Mouse (Mus musculus): ENCODE results near the gene Elf1.
"Not testable (repeated sequence)": the region's sequence is repeated elsewhere in the genome, so short reads cannot be mapped to it uniquely, and the experiment has no call there.

Elf1 gene

DNA sequence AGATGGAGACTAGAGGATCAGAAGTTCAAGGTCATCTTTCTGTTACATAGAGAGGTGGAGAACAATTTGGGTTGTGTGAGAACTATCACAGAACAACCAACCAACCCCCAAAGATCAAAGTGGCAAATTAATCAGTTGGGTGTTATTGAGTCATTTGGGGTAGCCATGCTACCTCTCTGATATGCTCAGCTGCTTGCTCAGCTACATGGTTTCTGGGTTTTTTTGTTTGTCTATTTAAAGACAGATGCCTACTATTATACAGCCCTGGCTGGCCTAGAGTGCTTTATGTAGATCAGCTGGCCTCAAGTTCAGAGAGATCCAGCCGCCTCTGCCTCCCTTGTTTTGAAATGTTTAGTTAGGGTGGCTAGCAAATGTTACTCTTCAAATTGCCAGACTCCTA lies 40.1 kb downstream of the Elf1 start:
- no peak for DNase-seq (ENCODE audit: low spot score in 2 of 2)

DNA sequence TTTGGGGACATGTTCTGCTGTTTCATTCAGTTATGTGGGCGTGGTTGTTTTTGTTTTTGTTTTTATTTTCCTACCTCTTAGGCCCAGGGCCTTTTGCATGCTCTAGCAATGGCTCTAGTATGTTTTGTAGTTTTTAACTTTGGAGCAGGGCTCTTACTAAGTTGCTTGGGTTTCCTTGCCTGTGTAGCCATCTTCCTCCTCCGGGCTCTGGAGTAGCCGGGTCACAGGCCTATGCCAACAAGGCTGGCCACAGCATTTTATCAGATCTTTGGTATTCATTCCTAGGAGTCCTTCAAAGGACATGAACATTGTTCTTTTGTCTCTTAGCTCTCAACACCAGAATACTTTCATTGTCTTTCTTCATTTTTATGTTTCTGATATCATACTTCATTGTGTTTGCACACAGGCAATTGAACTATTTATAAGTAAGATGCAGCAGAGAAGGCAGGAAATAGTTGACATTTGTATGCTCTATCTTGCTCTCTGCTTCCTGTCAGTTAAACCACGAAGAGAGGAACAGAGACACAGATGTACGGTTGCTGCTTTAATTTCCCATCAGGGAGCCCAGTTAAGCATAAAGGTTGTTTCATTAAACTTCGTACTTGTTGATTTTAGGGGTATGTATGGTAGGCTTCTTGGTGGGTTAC lies 40.6 kb downstream of the Elf1 start:
- no peak for DNase-seq (ENCODE audit: low spot score in 2 of 2)

DNA sequence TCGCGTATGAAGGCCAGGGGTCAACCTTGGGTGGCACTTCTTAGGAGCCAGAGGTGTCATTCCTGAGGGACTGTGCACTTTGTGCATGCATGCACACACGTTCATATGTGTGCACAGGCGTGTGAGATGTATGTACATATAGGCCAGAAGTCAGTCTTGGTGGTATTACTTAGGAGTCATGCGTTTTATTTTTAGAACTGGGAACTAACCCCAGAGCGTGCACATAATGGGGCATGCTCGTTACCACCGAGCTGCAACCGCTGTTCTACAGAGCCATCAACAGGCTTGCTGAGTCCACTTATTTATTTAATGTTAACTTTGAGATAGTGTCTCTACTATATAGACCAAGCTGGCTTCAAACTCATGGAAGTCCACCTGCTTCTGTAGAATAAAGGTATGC lies 41.4 kb downstream of the Elf1 start:
- no peak for DNase-seq (ENCODE audit: low spot score in 2 of 2)

DNA sequence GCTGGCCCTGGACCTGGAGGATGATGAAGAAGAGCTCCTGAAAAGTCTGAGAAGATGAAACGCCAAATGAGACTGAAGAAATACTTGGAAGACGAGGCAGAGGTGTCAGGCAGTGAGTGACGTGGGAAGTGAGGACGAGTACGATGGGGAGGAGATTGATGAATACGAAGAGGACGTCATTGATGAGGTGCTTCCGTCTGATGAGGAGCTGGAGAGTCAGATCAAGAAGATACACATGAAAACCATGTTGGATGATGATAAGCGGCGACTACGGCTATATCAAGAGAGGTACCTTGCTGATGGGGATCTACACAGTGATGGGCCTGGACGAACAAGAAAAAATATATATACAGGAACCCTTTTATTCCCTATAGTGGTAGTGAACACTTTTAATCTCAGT lies 45.1 kb downstream of the Elf1 start:
- not testable (repeated sequence) for DNase-seq (ENCODE audit: low spot score in 2 of 2)

DNA sequence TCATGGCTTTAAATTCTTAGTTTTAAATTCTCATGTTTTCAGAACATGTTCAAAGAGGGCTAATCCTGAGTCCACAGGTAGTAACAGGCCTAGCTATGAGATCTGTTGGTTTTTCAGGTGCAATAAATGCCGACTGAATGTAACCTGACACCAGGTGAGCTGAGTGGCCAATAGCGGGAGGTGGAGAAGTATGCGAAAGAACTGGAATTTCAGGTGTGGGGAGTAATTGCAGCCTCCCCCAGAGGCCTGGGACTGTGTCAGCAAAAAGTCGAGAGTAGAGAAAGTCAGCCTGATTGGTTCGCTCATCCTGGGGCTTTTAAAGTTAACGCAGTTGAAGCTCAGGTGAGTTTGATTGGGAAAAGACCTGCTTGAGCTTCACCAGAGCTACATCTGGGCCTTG lies 46.7 kb downstream of the Elf1 start:
- no peak for DNase-seq (ENCODE audit: low spot score in 2 of 2)

DNA sequence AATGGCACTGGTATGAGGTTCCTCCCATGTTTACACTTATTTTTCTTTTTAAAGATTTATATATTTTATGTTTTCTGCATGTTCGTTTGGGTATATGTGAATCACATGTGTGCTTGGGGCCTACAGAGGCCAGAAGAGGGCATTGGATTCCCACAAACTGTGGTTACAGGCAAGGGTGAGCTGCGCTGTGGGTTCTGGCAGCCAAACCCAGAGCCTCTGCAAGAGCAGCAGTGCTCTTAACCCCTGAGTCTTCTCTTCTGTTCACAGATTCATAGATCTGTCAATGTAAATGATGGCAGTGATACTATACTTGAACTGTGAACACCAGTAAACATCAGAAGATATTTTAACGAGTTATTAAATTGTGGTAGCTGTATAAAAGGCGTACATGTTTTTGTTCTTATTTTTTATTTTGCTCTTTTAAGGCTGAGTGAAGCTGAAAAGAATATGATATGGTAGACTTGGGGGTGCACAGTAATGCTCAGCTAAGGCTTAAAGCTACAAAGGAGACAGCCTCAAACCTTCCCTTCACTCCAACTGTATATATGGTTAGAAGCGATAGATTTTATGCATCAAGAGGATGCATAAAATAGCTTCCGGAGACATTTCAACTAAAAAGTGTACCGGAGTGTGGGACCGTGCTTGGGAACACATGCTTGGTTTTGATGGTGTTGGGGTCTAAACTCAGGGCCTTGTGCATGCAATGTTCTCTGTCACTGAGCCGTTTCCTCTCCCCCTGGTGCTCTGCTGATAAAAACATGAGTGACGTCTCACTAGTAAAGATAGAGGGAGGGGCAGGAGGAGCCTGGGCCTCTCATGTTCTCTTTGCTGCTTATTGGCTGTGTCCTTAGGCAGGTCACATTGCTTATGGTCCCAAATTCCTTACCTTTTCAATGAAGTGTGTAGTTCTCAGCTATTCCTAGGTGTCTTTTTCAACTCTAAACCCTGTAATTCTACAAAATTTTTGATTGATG lies 48.9 kb downstream of the Elf1 start:
- DNase-seq (ENCODE audit: low spot score in 2 of 2) = no peak

DNA sequence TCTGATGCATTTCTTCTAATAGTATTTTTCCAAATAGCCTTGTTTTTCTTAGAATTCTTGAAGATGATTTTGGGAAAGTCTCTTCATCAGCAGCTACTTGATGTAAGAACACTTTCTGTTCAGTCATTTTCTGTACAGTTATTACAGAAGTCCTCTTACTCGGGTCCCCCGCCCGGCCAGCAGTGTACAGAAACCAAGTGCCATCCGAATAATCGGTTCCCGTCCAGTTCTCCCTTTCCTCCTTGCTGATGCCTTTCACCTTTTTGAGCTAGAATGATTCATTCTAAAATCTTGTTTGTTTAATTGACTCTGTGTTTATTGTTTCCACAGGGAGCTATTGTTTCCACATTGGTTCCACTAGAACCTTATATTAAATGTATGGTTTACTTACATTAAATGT lies 49.8 kb downstream of the Elf1 start:
- no peak for DNase-seq (ENCODE audit: low spot score in 2 of 2)

DNA sequence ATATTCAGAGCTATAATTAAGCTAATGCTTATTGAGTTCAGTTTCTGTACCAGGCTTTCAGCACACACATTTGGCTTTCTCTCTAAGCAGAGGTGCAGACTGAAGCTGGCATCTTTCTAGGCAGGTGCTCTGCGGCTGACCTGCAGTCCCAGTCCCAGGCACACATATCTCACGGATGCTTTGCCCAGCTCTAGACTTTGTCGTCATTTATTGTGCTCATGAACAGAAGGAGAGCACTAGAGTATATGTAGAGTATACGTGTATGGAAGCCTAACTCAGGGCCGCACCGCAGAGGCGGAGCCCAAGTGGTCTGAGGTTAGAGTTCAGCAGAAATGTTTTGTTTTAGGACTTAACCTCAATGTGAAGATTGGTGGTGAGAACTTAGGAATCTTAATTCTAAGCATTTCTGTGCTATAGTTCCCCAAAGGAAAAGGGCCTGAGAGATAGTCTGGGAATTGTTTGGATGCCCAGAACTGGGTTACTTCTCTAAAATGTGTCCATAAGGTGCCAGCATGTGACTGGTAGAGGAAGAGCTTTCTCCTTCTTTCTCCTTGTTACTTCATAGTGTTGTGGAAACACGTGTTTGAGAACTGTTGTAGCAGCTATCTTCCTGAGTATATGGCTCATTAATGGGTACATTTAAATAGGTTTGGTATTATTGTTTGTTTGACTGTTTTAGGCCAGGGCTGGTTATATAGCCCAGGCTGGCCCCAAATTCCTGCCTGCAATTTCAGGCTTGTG lies 51.2 kb downstream of the Elf1 start:
- DNase-seq (ENCODE audit: low spot score in 2 of 2) = no peak

DNA sequence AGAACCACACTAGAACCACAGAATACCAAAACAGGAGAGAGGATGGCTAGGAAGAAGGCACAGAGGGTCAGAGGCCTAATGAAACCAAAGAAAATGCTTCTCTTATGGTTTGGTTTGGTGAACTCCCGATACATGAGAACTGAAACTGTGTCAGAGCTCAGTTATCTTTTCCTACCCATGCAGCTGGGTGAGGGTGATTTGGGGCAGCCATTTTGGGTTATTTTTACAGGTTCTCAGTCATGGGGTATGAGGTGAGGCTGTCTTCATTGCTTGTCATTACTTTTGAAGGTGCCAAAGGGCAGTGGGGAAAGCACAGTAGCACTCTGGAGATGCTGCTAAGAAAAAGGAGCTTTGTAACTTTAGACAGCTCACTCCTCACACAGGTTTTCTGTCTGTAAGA lies 52.4 kb downstream of the Elf1 start:
- DNase-seq (ENCODE audit: low spot score in 2 of 2) = no peak

DNA sequence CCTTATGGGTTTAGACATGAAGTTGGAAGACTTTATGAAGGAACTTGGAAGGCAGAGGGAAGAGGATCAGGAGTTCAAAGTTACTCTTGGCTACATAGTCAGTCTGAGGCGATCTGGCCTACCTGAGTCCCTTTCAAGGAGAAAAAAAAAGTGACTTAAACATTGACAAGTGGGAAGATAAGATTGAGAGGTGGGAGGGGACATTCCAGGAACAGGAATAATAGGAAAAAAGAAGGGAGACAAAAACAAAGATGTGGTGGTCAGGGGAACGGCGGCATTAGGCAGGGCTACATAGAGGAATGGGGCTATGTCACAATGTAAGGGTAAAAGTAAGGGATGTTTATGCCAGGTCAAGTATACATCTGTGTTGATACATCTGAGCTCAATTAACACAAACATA lies 53.2 kb downstream of the Elf1 start:
- no peak for DNase-seq (ENCODE audit: low spot score in 2 of 2)

DNA sequence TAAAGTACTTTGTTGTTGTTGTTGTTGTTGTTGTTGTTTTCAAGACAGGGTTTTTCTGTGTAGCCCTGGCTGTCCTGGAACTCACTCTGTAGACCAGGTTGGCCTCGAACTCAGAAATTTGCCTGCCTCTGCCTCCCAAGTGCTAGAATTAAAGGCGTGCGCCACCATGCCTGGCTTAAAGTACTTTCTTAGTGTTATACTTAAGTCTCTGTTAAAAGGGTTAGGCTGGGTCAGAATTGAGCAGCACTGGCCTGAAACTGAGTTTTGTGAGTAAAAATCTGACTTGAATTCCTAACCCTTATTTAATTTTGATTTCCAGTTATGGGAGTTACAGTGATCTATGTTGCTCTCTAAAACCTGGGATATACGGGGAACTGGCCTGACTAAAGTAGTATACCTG lies 53.7 kb downstream of the Elf1 start:
- not testable (repeated sequence) for DNase-seq (ENCODE audit: low spot score in 2 of 2)

DNA sequence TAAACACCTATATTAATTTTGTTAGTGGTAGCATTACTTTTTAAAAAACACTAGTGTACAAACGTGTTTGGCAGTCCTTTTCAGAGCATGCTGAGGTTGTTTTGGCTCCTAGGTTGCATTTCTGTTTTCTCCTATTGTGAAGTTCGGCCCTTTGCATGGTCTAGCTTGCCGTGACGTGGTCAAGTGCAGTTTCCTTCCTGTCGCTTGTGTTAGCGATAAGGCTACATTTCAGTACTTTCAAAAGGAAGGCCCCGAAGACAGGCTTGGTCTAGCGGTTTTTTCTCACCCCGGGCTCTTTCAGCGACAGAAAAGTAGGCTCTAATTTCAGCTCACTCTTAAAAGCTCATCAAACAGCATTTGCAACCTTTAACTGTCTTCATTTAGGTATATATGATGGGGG lies 54.3 kb downstream of the Elf1 start:
- peak in 1 of 2 experiments; percentile 36 for DNase-seq (ENCODE audit: low spot score in 2 of 2)

DNA sequence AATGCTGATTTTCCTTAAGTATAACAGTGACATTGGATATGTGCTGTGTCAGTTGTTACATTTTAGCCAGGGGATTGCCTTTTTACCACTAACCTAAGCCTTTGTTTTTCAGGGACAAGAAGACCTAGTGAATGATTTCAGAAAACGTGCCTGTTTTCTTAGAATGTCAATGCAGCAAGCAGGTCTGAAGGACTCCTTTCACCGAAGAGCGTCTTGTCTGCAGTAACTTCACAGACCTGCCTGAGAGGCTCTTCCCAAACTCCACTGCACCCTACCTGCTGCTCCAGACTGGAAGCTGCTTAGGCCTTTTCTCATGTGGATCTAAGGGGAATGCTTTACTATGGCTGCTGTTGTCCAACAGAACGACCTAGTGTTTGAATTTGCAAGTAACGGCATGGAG lies 55.0 kb downstream of the Elf1 start:
- DNase-seq (ENCODE audit: low spot score in 2 of 2) = no peak

DNA sequence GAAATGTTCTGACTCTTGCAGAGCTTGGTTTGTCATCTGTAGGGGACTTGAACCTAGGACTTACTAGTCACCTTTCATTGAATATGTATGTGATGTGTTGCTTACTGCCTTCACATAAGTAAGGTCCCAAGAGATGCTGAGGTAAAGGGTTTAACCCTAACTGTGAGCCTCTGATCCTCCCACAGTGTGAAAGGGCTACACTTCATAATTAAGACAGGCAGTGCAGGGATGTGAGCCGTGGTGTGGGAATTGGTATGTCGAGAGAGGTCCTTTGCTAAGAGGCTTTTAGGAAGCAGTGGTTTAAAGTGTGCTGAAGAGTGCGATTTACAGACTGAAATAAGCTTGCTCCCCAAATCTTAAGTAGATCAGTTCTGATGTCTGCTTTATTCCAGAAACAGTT lies 55.8 kb downstream of the Elf1 start:
- no peak for DNase-seq (ENCODE audit: low spot score in 2 of 2)

DNA sequence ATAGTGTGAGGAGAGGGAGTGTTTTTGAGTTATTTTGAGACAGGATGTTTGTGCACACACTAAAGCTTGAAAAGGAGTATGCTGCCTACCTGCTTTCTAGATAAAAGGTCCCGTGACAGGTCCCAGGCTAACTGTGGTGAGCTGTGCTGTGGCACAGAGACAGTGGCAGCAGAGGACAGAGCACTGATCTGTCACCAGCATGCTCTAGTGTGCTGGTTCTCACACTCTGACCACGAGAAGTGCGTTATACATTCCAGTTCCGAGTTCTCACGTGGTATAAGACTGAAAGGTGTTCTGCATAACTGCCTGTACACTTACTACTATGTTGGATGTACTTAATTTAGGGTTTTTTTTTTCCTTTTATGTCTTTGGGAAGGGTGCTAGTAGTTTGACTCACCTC lies 56.5 kb downstream of the Elf1 start:
- no peak for DNase-seq (ENCODE audit: low spot score in 2 of 2)

DNA sequence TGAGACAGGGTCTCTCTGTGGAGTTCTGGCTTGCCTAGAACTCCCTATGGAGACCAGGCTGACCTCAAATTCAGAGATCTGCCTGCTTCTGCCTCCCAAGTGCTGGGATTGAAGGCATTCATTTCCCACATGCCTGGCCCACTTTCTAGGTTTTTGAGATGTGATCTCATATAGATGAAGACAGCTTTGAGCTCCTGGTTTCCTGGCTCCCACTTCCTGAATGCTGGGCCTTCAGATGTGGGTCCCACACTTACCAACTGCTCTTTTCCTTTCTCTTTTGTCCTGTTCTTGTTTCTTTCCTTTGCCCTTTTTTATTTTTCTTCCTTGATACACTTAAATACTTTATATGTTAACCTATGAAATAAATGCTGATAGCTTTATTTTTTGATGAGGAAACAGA lies 56.9 kb downstream of the Elf1 start:
- no peak for DNase-seq (ENCODE audit: low spot score in 2 of 2)

DNA sequence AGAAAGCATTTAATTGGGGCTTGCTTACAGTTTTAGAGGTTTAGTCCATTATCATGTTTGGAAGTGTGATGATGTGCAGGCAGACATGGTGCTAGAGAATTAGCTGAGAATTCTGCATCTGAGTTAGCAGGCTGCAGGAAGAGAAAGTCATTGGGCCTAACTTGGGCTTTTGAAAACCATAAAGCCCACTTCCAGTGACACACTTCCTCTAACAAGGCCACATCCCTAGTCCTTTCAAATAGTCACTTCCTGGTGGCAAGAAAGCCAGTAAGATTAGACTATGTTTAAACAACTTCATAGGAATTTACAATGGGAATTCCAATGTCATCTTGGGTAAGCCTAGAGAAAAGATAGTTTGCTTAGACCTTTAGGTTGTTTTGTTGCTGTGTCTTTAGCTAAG lies 60.6 kb downstream of the Elf1 start:
- DNase-seq (ENCODE audit: low spot score in 2 of 2) = no peak

DNA sequence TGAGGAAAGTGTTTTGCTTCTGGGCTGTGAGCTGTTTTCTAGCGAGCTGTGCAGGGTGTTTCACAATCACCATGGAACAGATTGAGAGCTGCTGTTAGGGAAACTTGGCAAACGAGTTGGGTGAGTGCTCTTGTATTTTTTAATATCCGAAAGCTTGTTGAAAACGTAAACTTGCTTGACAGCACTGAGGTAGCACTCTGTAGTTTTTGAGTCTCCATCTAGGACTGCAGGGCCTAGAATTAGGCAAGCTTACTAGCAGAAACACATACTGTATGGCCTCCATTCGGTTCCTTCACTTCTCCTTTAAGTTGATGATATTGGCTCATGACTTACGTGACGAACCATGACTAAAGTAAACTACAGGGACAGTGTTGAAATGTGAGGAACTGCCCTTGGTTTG lies 68.3 kb downstream of the Elf1 start:
- no peak for DNase-seq (ENCODE audit: low spot score in 2 of 2)

DNA sequence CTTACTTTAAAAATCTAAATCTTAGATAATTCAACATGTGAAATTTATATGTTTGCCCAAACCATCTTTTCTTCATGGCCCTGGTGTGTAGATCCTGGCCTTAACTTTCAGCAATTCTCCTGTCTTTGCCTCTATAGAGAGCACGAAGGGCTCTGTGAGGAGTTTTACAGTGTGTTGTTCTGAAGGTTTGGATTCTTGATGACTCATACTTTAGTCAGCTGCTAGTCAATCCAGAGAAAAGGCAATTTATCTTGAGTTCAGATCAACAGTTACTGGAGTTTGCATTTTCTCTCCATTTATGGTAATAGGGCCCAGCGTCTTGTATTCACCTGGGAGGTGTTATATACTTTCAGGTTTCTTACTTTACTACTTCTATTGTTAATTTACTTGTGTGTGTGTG lies 70.9 kb downstream of the Elf1 start:
- DNase-seq (ENCODE audit: low spot score in 2 of 2) = no peak

DNA sequence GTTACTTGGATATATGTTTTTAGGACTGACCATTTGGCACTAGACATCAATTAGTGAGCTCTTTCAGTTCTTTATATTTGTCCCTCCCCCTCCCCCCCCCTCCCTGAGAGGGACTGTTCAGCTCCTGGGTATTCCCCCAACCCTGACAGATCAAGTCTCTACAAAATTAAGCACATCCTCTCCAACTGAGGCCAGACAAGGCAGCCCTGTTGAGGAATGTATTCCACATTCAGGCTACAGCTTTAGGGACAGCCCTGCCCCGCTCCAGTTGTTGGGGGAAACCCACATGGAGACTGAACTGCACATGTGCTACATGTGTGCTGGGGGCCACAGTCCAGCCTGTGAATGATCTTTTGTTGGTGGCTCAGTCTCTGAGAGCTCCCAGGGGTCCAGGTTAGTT lies 71.9 kb downstream of the Elf1 start:
- no peak for DNase-seq (ENCODE audit: low spot score in 2 of 2)

DNA sequence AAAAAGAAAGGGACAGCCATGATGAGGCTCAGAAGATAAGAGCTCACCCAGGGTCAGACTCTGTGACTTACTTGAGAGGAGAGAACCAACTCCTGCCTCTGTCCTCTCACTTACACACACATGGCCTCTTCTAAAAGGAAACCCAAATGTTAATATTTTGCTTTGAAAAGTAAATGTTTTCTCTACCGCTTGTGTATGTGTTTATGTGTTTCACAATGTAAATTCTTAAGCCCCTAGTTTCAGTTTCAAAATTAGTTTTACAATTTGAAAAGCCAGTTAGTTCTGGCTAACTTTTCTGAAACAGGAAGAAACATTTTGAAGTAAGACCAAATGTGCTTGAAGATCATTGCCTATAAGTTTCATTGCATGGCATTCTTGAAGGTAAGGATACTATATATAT lies 76.8 kb downstream of the Elf1 start:
- DNase-seq (ENCODE audit: low spot score in 2 of 2) = no peak

DNA sequence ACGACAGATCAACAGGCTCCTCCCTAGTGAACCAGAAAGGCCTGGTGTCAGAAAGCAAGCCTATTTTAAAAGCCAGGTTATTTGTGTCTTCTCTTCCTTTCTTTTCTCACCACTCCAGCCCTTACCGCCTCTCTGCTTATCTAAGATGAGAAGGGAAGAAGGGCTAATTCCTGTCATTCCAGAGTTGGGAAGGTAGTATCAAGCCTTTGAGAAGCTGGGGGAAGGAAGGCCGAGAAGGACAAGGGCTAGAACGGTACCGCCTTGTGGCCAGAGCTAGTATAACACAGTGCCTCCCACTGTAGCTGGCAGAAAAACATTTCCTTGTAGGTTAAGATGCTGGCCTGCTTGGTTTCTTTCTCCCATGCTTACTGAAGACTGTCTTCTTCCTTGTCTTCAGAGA lies 81.8 kb downstream of the Elf1 start:
- DNase-seq (ENCODE audit: low spot score in 2 of 2) = peak in 1 of 2 experiments; percentile 40

DNA sequence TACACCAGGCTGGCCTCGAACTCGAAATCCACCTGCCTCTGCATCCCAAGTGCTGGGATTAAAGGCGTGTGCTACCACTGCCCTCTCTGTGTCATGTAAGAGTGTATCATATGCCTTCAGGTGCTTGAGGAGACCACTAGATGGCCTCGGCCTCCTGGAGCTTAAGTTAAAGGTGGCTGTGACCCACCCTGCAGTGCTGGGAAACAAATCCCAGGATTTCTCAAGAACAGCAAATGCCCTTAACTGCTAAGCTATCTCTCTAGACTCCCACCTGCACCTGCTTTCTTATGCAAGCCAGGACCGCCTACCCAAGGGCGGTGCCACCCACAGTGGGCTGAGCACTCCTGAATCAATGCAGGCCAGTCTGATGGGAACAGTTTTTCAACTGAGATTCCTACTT lies 83.8 kb downstream of the Elf1 start:
- DNase-seq (ENCODE audit: low spot score in 2 of 2) = no peak
